Mouse (Mus musculus): ENCODE results near the gene Cds1.

- TF ChIP-seq CTCF (IDR thresholded peaks at IDR 0.05; ENCODE audit: borderline replicate concordance, control insufficient read depth, extremely low read depth, insufficient read depth, low read length, poor library complexity), result no peak
- no peak for TF ChIP-seq POLR2A (IDR thresholded peaks at IDR 0.05; ENCODE audit: control insufficient read depth, extremely low read depth, insufficient read depth, low read length, poor library complexity)
These were observed 64.0 kb downstream of the Cds1 start for GRCm38 (mm10) chr5:101828932-101829331.

Data from thymus, adult 2 months (tissue).